ENCODE assay signal across 10 mouse cellular contexts in the genomic region with DNA sequence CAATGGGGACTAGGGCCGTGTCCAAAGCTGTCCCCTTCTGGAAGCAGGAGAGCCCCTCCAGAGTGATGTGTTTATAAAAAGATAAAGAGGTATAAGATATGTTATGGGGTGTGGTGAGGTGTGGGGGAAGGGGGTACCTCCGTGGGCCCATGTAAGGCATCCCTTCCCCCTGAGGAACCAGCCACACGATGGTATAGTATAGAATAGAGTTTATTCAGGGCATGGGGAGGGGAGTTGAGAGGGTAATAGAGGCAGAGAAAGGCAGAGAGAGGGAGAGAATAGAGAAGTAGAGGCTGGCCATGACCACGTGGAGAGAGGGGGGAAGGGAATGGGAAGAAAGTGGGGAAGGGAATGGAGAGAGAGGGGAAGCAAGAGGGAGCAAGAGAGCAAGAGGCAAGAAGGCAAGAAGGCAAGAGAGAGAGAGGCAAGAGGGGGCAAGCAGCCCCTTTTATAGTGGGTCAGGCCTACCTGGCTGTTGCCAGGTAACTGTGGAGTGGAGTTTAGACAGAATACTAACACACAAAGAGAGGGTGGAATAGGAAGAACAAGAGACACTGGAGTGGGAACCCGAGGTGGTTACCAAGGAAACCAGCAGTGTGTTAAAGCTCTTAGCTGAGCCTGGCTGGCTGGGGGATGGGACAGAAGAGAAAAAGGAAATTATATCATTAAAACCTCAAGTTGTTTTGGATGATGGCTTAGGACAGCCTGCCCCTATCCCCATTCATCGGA. TPM values are rescaled to one million over a fixed set of nuclear protein-coding genes. Genes with fewer than 3 reads are reported as not detected.
DNase-seq lines count a peak whose midpoint lies in the region; ATAC-seq and TF ChIP-seq lines count a peak whose summit lies in the region.
"Had no signal": no experiment of that assay in that cellular context is flagged by ENCODE, and none has a peak within 500 bp of the region (broad histone marks: within the 10 kb centered on the region; RNA-seq: fewer than 3 reads in every experiment).

No protein-coding gene starts in this region.

- no peaks in the 10 kb centered on the region for H3K36me3 ChIP-seq in testis, adult 2 months (ENCODE audit: control insufficient read depth, insufficient read depth, low read length)
- no peaks in the 10 kb centered on the region for H3K36me3 ChIP-seq in hindbrain, embryonic 14.5 days (replicated peaks; ENCODE audit: control insufficient read depth, insufficient read depth)
- no peaks in the 10 kb centered on the region for H3K36me3 ChIP-seq in midbrain, embryonic 15.5 days (replicated peaks)
- H3K36me3 ChIP-seq in liver, embryonic 12.5 days = no peaks in the 10 kb centered on the region
- H3K36me3 ChIP-seq: limb, embryonic 13.5 days had no signal

- H3K4me1 ChIP-seq in testis, adult 2 months (ENCODE audit: control insufficient read depth, insufficient read depth, low read length) = no peaks in the 10 kb centered on the region
- no peaks in the 10 kb centered on the region for H3K4me1 ChIP-seq in hindbrain, embryonic 14.5 days (replicated peaks; ENCODE audit: control insufficient read depth, insufficient read depth, low read length)
- H3K4me1 ChIP-seq in midbrain, embryonic 15.5 days = peaks cover 3% of the 10 kb centered on the region; the same call in 1 of the 2 replicates
- no peaks in the 10 kb centered on the region for H3K4me1 ChIP-seq in cerebellum, adult 2 months (ENCODE audit: control insufficient read depth, insufficient read depth, low read length)
- no peaks in the 10 kb centered on the region for H3K4me1 ChIP-seq in liver, embryonic 12.5 days
- H3K4me1 ChIP-seq: limb, embryonic 13.5 days had no signal

- 44% methylated on average over 6 of the region's 6 CpGs for WGBS in hindbrain, embryonic 14.5 days
- 32% methylated on average over 6 of the region's 6 CpGs for WGBS in midbrain, embryonic 15.5 days
- WGBS in cerebellum, adult 2 months = 42% methylated on average over 6 of the region's 6 CpGs
- WGBS in liver, embryonic 12.5 days (ENCODE audit: insufficient replicate concordance) = 39% methylated on average over 6 of the region's 6 CpGs

- no peak overlapping the region for H3K9ac ChIP-seq in hindbrain, embryonic 14.5 days
- no peak overlapping the region for H3K9ac ChIP-seq in midbrain, embryonic 15.5 days
- no peak overlapping the region for H3K9ac ChIP-seq in liver, embryonic 12.5 days
- H3K9ac ChIP-seq: limb, embryonic 13.5 days had no signal

- H3K9me3 ChIP-seq in hindbrain, embryonic 14.5 days (ENCODE audit: control insufficient read depth, low read length) = no peaks in the 10 kb centered on the region
- no peaks in the 10 kb centered on the region for H3K9me3 ChIP-seq in midbrain, embryonic 15.5 days
- H3K9me3 ChIP-seq in liver, embryonic 12.5 days (replicated peaks) = no peaks in the 10 kb centered on the region
- H3K9me3 ChIP-seq: limb, embryonic 13.5 days had no signal

- ATAC-seq in hindbrain, embryonic 14.5 days (ENCODE audit: low FRiP score) = peak; percentile 77
- peak; percentile 96 for ATAC-seq in midbrain, embryonic 15.5 days (replicated peaks)
- ATAC-seq in liver, embryonic 12.5 days = no peak

- H3K27me3 ChIP-seq in testis, adult 2 months (ENCODE audit: control insufficient read depth, insufficient read depth, low read length) = no peaks in the 10 kb centered on the region
- H3K27me3 ChIP-seq in hindbrain, embryonic 14.5 days (ENCODE audit: control insufficient read depth, insufficient read depth, low read length) = peaks cover 8% of the 10 kb centered on the region; the same call in 1 of the 2 replicates
- H3K27me3 ChIP-seq in midbrain, embryonic 15.5 days (replicated peaks) = peaks cover 4% of the 10 kb centered on the region; the same call in 1 of the 2 replicates
- H3K27me3 ChIP-seq in cerebellum, adult 2 months (ENCODE audit: control insufficient read depth, insufficient read depth, low read length) = no peaks in the 10 kb centered on the region
- H3K27me3 ChIP-seq in liver, embryonic 12.5 days (replicated peaks) = peaks cover 37% of the 10 kb centered on the region
- H3K27me3 ChIP-seq: CH12.LX had no signal

- no peak overlapping the region for H3K4me2 ChIP-seq in hindbrain, embryonic 14.5 days (replicated peaks)
- no peak overlapping the region for H3K4me2 ChIP-seq in midbrain, embryonic 15.5 days
- no peak overlapping the region for H3K4me2 ChIP-seq in liver, embryonic 12.5 days
- H3K4me2 ChIP-seq: limb, embryonic 13.5 days had no signal

- H3K27ac ChIP-seq in testis, adult 2 months (ENCODE audit: control insufficient read depth, insufficient read depth, low read depth, low read length) = peak overlapping the region; percentile 25; the same call in 1 of the 2 replicates
- H3K27ac ChIP-seq in hindbrain, embryonic 14.5 days = peak overlapping the region; percentile 62
- H3K27ac ChIP-seq in midbrain, embryonic 15.5 days = peak overlapping the region; percentile 82
- H3K27ac ChIP-seq in cerebellum, adult 2 months (ENCODE audit: insufficient read depth, low read length) = no peak overlapping the region
- no peak overlapping the region for H3K27ac ChIP-seq in liver, embryonic 12.5 days
- H3K27ac ChIP-seq: limb, embryonic 13.5 days had no signal

- no peak for TF ChIP-seq POLR2A in testis, adult 2 months (IDR thresholded peaks at IDR 0.05; ENCODE audit: control insufficient read depth, low read depth, low read length)
- no peak for TF ChIP-seq POLR2A in cerebellum, adult 2 months (IDR thresholded peaks at IDR 0.05; ENCODE audit: borderline replicate concordance, insufficient read depth, low read length)

- H3K4me3 ChIP-seq in testis, adult 2 months (ENCODE audit: control insufficient read depth, low read depth, low read length) = no peak overlapping the region; the same call in 1 of the 2 replicates
- H3K4me3 ChIP-seq in hindbrain, embryonic 14.5 days (replicated peaks; ENCODE audit: low read length) = no peak overlapping the region
- H3K4me3 ChIP-seq in midbrain, embryonic 15.5 days = no peak overlapping the region
- no peak overlapping the region for H3K4me3 ChIP-seq in cerebellum, adult 2 months (replicated peaks; ENCODE audit: insufficient read depth, low read depth, low read length)
- no peak overlapping the region for H3K4me3 ChIP-seq in liver, embryonic 12.5 days
- H3K4me3 ChIP-seq: limb, embryonic 13.5 days had no signal

- no peak for DNase-seq in testis, postnatal 10 days (ENCODE audit: low spot score)
- DNase-seq in hindbrain, embryonic 14.5 days (ENCODE audit: low spot score) = peak; percentile 55
- no peak for DNase-seq in cerebellum, adult 2 months
- DNase-seq in spleen, postnatal 10 days (ENCODE audit: low spot score in 2 of 2) = no peak
- no peak for DNase-seq in lung, postnatal 4 days

- no peak for TF ChIP-seq CTCF in testis, adult 2 months (IDR thresholded peaks at IDR 0.05; ENCODE audit: control insufficient read depth, insufficient read depth, insufficient replicate concordance, low read depth, low read length)
- no peak for TF ChIP-seq CTCF in cerebellum, adult 2 months (IDR thresholded peaks at IDR 0.05; ENCODE audit: borderline replicate concordance, insufficient read depth, low read depth, low read length)

RNA-seq across cellular contexts. Expression of a gene that starts 6.4 kb away (rescaled TPM):
- 0.13 and 0.16 TPM in 2 replicates for polyA plus RNA-seq in testis, adult 2 months (2012; rRNA removed)
- polyA plus RNA-seq in hindbrain, embryonic 14.5 days (2014; fragmentation: Nextera tagmentation; extraction: Ambion mirVana) = 0.20 TPM in 1 of 2 replicates, not detected in the other
- polyA plus RNA-seq in midbrain, embryonic 15.5 days (2015; fragmentation: Nextera tagmentation; extraction: Ambion mirVana) = 0.25 and 0.57 TPM in 2 replicates
- 0.05 and 0.06 TPM in 2 replicates for polyA plus RNA-seq in cerebellum, adult 2 months (2012; rRNA removed)
- polyA plus RNA-seq in liver, embryonic 12.5 days (2016; fragmentation: Nextera tagmentation; extraction: Ambion mirVana) = 0.10 and 0.27 TPM in 2 replicates

RNA-seq across cellular contexts. Expression of a gene that starts 53.7 kb away (rescaled TPM):
- polyA plus RNA-seq in testis, adult 2 months (2012; rRNA removed) = 14.1 and 15.0 TPM in 2 replicates
- not detected in 2 replicates for polyA plus RNA-seq in hindbrain, embryonic 14.5 days (2014; fragmentation: Nextera tagmentation; extraction: Ambion mirVana)
- polyA plus RNA-seq in midbrain, embryonic 15.5 days (2015; fragmentation: Nextera tagmentation; extraction: Ambion mirVana) = 0.08 and 0.10 TPM in 2 replicates
- 0.08 and 0.49 TPM in 2 replicates for polyA plus RNA-seq in cerebellum, adult 2 months (2012; rRNA removed)
- 0.60 and 0.79 TPM in 2 replicates for polyA plus RNA-seq in liver, embryonic 12.5 days (2016; fragmentation: Nextera tagmentation; extraction: Ambion mirVana)

RNA-seq across cellular contexts. Expression of a gene that starts 54.0 kb away (rescaled TPM):
- polyA plus RNA-seq in testis, adult 2 months (2012; rRNA removed) = 7.0 and 7.4 TPM in 2 replicates
- not detected in 2 replicates for polyA plus RNA-seq in hindbrain, embryonic 14.5 days (2014; fragmentation: Nextera tagmentation; extraction: Ambion mirVana)
- polyA plus RNA-seq in midbrain, embryonic 15.5 days (2015; fragmentation: Nextera tagmentation; extraction: Ambion mirVana) = not detected in 2 replicates
- polyA plus RNA-seq in cerebellum, adult 2 months (2012; rRNA removed) = 0.10 TPM in 1 of 2 replicates, not detected in the other
- 0.33 and 0.73 TPM in 2 replicates for polyA plus RNA-seq in liver, embryonic 12.5 days (2016; fragmentation: Nextera tagmentation; extraction: Ambion mirVana)

Comparison
In these comparisons a context has a peak if more than half of its experiments do, and no peak if none do; other contexts are left out.
1. H3K27ac ChIP-seq: peak in testis, adult 2 months (single experiment), hindbrain, embryonic 14.5 days (single experiment) and midbrain, embryonic 15.5 days (single experiment); none in cerebellum, adult 2 months (single experiment) and liver, embryonic 12.5 days (single experiment).